Mouse (Mus musculus) intestine, postnatal 0 days (tissue): ENCODE data around the gene Sema4b. TPM values are rescaled to one million over a fixed set of nuclear protein-coding genes. Genes with fewer than 3 reads are reported as not detected.

Experiments
- ATAC-seq: fragments of 200-750 bp; cut with Nextera tagmentation; 2 replicates; pipeline ENCODE4 v1.8.0; 2017; ENCODE audit warnings: mild to moderate bottlenecking, moderate TSS enrichment, moderate library complexity
- H3K27ac ChIP-seq: fragments of 300-500 bp; sonication (generic); 2 replicates; pipeline ENCODE4 v1.5.1; 2014; ENCODE audit warnings: mild to moderate bottlenecking, low read depth, low read length, moderate library complexity
- H3K27me3 ChIP-seq: fragments of 300-500 bp; sonication (generic); replicated peaks from 2 replicates; pipeline ENCODE4 v1.6.1; 2014; ENCODE audit warnings: low read length, mixed read lengths; ENCODE audit not compliant: control insufficient read depth, insufficient read depth
- H3K36me3 ChIP-seq: fragments of 300-500 bp; sonication (generic); 2 replicates; pipeline ENCODE4 v1.6.1; 2014; ENCODE audit warnings: mild to moderate bottlenecking, moderate library complexity; ENCODE audit not compliant: control insufficient read depth, insufficient read depth
- H3K4me1 ChIP-seq: fragments of 300-500 bp; sonication (generic); replicated peaks from 2 replicates; pipeline ENCODE4 v1.6.1; 2014; ENCODE audit warnings: antibody characterized with exemption, low read length, mixed read lengths; ENCODE audit not compliant: control insufficient read depth, insufficient read depth
- H3K4me2 ChIP-seq: fragments of 300-500 bp; sonication (generic); replicated peaks from 2 replicates; pipeline ENCODE4 v1.6.1; 2014; ENCODE audit warnings: low read depth, mild to moderate bottlenecking, moderate library complexity
- H3K4me3 ChIP-seq: fragments of 300-500 bp; sonication (generic); 2 replicates; pipeline ENCODE4 v1.5.1; 2014; ENCODE audit warnings: low read depth, low read length
- H3K9ac ChIP-seq: fragments of 300-500 bp; sonication (generic); 2 replicates; pipeline ENCODE4 v1.6.1; 2014; ENCODE audit warnings: mild to moderate bottlenecking, low read depth, low read length
- H3K9me3 ChIP-seq: fragments of 300-500 bp; sonication (generic); 2 replicates; pipeline ENCODE4 v1.6.1; 2016; ENCODE audit warnings: mixed run types; ENCODE audit not compliant: control insufficient read depth
- CTCF ChIP-seq: sonication (generic); IDR thresholded peaks from 2 replicates; pipeline ENCODE4 v1.5.1; 2016; ENCODE audit warnings: low read depth, mild to moderate bottlenecking, control low read depth, antibody characterized with exemption, moderate library complexity
- WGBS: fragments of 180-500 bp; shearing (Covaris S2); extraction: QIAGEN DNeasy Blood & Tissue Kit; methylation state at CpG from one replicate; pipeline ENCODE4 v1.1.7; 2014; 5-methylcytosine and 5-hydroxymethylcytosine counted together
- polyA plus RNA-seq: library from polyadenylated mRNA; unstranded; fragments of >200 nt; fragmentation: Nextera tagmentation; extraction: Ambion mirVana; gene quantifications from 2 replicates; pipeline ENCODE4 v1.2.1, GENCODE M21; 2015

Gene Sema4b
- polyA plus RNA-seq, 1 experiment from 2014 or later, result 23.1 TPM

- Histone ChIP-seq H3K4me2 (peak overlapping the region; percentile 74), H3K27me3 (no peaks in the 10 kb centered on the region), H3K4me3 (peak overlapping the region; percentile 79), H3K9me3 (no peaks in the 10 kb centered on the region), H3K27ac (peak overlapping the region; percentile 94; the same call in 1 of the 2 replicates), H3K36me3 (peaks cover 17% of the 10 kb centered on the region; the same call in 1 of the 2 replicates), H3K9ac (peak overlapping the region; percentile 81), H3K4me1 (peaks cover 12% of the 10 kb centered on the region; the same call in 1 of the 2 replicates)
- no peak for ATAC-seq
- 25% methylated on average over 6 of the region's 6 CpGs for WGBS
- no peak for TF ChIP-seq CTCF
These were observed 12.6 kb downstream of the Sema4b start for GRCm38 (mm10) chr7:80199286-80199685.

DNA sequence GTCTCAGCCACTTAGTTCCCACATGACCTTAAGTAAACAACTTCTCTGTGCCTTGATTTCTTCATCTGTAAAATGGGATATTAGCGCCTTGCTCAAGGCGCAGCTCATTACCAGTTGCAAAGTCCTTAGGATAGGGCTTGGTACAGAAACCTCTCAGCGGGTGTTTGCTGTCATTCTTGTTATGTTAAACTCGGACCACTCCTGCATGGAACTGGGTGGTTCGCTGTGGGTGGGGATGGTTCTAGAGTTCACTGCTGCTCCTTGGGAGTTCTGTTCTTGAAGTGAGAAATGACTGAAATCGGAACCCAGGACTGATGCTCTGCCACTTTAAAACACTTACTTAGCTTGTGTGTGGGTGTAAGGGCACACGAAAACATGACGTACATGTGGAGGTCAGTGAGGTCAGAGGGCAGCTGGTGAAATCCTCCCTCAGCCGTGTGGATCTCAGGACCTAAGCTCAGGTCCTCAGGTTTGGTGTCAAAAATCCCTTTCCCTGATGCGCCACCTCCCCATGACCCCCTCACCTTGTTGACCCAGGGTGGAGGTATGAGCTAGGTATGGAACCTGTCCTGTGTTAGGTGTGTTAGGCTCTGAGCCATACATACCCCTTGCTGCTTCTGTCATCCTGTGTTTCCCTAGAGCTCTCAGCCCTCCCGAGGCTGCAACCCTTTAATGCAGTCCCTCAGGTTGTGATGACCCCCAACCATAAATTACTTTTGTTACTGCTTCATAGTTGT is 13.4 kb downstream of the Sema4b start:
- no peak for TF ChIP-seq CTCF
- H3K9ac ChIP-seq, result 0 out of 2 replicates have a peak overlapping the region, but pooled peaks have one; percentile 81
- H3K27me3 ChIP-seq, result no peaks in the 10 kb centered on the region
- H3K9me3 ChIP-seq, result no peaks in the 10 kb centered on the region
- peak overlapping the region; percentile 79; the same call in 1 of the 2 replicates for H3K4me3 ChIP-seq
- peaks cover 17% of the 10 kb centered on the region; the same call in 1 of the 2 replicates for H3K36me3 ChIP-seq
- H3K27ac ChIP-seq, result peak overlapping the region; percentile 8; the same call in 1 of the 2 replicates
- ATAC-seq, result no peak
- WGBS, result 72% methylated on average over 11 of the region's 11 CpGs
- H3K4me2 ChIP-seq, result peak overlapping the region; percentile 74
- H3K4me1 ChIP-seq, result peaks cover 12% of the 10 kb centered on the region; the same call in 1 of the 2 replicates

DNA sequence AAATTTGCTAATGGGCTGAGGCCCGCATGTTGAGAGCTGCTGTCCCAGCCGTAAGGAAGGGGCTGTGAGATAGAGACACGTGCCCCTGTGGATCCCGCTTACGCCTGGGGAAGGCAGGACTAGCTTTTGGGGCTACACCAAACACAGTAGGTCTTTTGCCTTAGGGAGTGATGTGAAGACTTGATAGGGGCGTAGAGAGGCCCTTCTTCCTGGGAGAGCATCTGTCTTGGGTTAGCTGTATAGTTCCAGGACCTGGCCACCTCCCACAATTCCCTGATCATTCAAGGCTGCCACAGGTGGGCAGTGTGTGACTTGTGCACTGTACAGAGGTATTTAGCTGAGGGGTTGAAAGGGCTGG is 13.9 kb downstream of the Sema4b start:
- TF ChIP-seq CTCF, result peak; percentile 30

DNA sequence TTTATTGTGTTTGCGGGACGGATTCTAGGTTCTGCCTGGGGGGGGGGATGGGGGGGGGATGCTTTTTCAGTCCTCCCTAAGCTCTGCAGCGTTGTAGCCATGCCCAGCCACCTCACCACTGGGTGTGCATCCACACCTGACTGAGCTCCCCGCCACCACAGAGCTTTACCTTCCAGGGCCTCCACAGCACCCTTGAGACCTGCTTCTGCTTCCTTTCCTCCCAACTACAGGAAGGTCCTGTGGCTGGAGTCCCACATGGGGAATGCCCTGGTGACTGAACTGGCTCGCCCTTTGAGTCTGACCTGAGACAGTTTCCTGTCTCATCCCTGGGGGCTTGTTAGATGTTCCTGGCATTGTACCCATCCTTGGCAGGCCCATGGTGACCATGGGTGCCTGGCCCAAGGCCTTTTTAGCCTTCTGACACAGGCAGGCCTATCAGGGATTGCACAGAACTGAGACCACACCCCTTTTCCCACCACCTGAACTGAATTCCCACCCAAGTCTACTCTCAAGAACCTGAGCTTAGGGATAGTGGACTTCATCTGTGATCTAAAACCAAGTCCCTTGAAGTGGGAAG is 14.4 kb downstream of the Sema4b start:
- ATAC-seq, result no peak
- 77% methylated on average over 5 of the region's 5 CpGs for WGBS
- H3K4me2 ChIP-seq, result no peak overlapping the region
- no peak overlapping the region for H3K27ac ChIP-seq
- H3K27me3 ChIP-seq, result no peaks in the 10 kb centered on the region
- no peak overlapping the region for H3K4me3 ChIP-seq
- no peaks in the 10 kb centered on the region for H3K9me3 ChIP-seq
- TF ChIP-seq CTCF, result no peak
- peaks cover 13% of the 10 kb centered on the region; the same call in 1 of the 2 replicates for H3K4me1 ChIP-seq
- peaks cover 17% of the 10 kb centered on the region; the same call in 1 of the 2 replicates for H3K36me3 ChIP-seq
- no peak overlapping the region for H3K9ac ChIP-seq

More for the DNA sequence above, 13.9 kb downstream of the Sema4b start:
- H3K9ac ChIP-seq, result no peak overlapping the region
- no peak for ATAC-seq
- peak overlapping the region; percentile 74; the same call in 1 of the 2 replicates for H3K4me2 ChIP-seq
- H3K9me3 ChIP-seq, result no peaks in the 10 kb centered on the region
- H3K36me3 ChIP-seq, result peaks cover 17% of the 10 kb centered on the region; the same call in 1 of the 2 replicates
- no peak overlapping the region for H3K4me3 ChIP-seq
- no peak overlapping the region for H3K27ac ChIP-seq
- H3K4me1 ChIP-seq, result peaks cover 12% of the 10 kb centered on the region; the same call in 1 of the 2 replicates
- WGBS, result 84% methylated on average over 6 of the region's 6 CpGs
- H3K27me3 ChIP-seq, result no peaks in the 10 kb centered on the region

DNA sequence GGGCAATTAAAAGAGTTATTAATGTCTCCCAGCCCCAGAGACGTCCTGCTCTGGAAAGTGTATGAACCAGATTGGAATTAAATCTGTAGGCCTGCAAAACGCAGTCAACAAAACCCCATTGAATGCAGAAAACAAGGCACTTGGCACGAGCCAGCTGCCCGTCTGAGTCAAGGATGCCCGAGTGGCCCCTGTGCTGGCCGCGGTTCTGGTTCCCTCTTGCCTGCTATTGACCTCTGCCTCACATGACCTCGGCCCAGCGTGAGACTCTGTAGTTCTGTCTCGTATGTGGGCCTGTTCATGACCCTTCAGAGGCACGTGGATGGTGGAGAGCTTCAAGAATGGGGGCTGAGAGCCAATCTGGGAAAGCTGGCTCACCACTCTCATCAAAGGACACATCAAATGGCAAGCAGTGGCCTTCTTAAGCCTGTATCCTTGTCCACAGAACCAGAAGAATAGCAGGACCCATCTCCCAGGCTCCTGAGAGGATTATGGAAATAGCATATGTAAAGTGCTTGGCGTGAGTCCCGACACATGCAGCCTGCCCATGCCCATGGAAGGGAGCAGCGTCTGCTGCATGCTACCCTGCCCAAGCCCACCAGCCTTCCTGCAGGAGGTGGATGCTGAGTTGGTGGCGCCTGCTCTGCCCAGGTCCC is 15.4 kb downstream of the Sema4b start:
- Histone ChIP-seq H3K9ac (no peak overlapping the region), H3K27me3 (no peaks in the 10 kb centered on the region), H3K9me3 (no peaks in the 10 kb centered on the region), H3K4me3 (no peak overlapping the region), H3K36me3 (peaks cover 17% of the 10 kb centered on the region; the same call in 1 of the 2 replicates), H3K27ac (no peak overlapping the region), H3K4me2 (no peak overlapping the region), H3K4me1 (peaks cover 23% of the 10 kb centered on the region; the same call in 1 of the 2 replicates)
- 85% methylated on average over 15 of the region's 15 CpGs for WGBS
- ATAC-seq, result no peak
- no peak for TF ChIP-seq CTCF

GRCm38 (mm10) chr7:80202961-80203360 is 16.3 kb downstream of the Sema4b start:
- Histone ChIP-seq H3K27me3 (no peaks in the 10 kb centered on the region), H3K4me3 (no peak overlapping the region), H3K9me3 (no peaks in the 10 kb centered on the region), H3K36me3 (peaks cover 17% of the 10 kb centered on the region; the same call in 1 of the 2 replicates), H3K4me1 (peaks cover 24% of the 10 kb centered on the region; the same call in 1 of the 2 replicates), H3K9ac (no peak overlapping the region), H3K4me2 (no peak overlapping the region), H3K27ac (peak overlapping the region; percentile 97; the same call in 1 of the 2 replicates)
- WGBS, result 81% methylated on average over 5 of the region's 5 CpGs
- TF ChIP-seq CTCF, result 0 out of 2 replicates have a peak, but pooled peaks have one; percentile 2
- no peak for ATAC-seq
